Comparison of ENCODE assay signal across 10 mouse cellular contexts in genomic region chr4:49285340-49286196, GRCm38 (mm10).
DNase-seq lines count a peak whose midpoint lies in the region; ATAC-seq lines count a peak whose summit lies in the region.
"Had no signal": no experiment of that assay in that cellular context is flagged by ENCODE, and none has a peak within 500 bp of the region (broad histone marks: within the 10 kb centered on the region; RNA-seq: fewer than 3 reads in every experiment).

No protein-coding gene starts in this region.

- no peak overlapping the region for H3K4me2 ChIP-seq in intestine, embryonic 14.5 days (ENCODE audit: low read length)
- no peak overlapping the region for H3K4me2 ChIP-seq in intestine, embryonic 15.5 days (replicated peaks)
- H3K4me2 ChIP-seq in hindbrain, embryonic 16.5 days (ENCODE audit: low read length), result no peak overlapping the region; the same call in 1 of the 2 replicates
- H3K4me2 ChIP-seq: limb, embryonic 12.5 days had no signal

- H3K4me3 ChIP-seq in intestine, embryonic 14.5 days (ENCODE audit: low read depth, low read length), result no peak overlapping the region
- no peak overlapping the region for H3K4me3 ChIP-seq in intestine, embryonic 15.5 days (replicated peaks)
- H3K4me3 ChIP-seq in hindbrain, embryonic 16.5 days (ENCODE audit: low read length), result no peak overlapping the region
- H3K4me3 ChIP-seq: limb, embryonic 12.5 days had no signal

- H3K4me1 ChIP-seq in intestine, embryonic 14.5 days (replicated peaks; ENCODE audit: control insufficient read depth, insufficient read depth, low read length), result 0 out of 2 replicates have a peak, but pooled peaks cover 3% of the 10 kb centered on the region
- no peaks in the 10 kb centered on the region for H3K4me1 ChIP-seq in intestine, embryonic 15.5 days (replicated peaks)
- H3K4me1 ChIP-seq in hindbrain, embryonic 16.5 days (ENCODE audit: control insufficient read depth, insufficient read depth, low read depth, low read length), result peaks cover 7% of the 10 kb centered on the region

- H3K9ac ChIP-seq in intestine, embryonic 14.5 days (ENCODE audit: low read length), result no peak overlapping the region
- H3K9ac ChIP-seq in intestine, embryonic 15.5 days, result no peak overlapping the region
- no peak overlapping the region for H3K9ac ChIP-seq in hindbrain, embryonic 16.5 days (ENCODE audit: low read depth, low read length)
- H3K9ac ChIP-seq: limb, embryonic 12.5 days had no signal

- H3K27me3 ChIP-seq in intestine, embryonic 14.5 days (replicated peaks; ENCODE audit: control insufficient read depth, insufficient read depth, low read length), result no peaks in the 10 kb centered on the region
- H3K27me3 ChIP-seq in intestine, embryonic 15.5 days (replicated peaks), result no peaks in the 10 kb centered on the region
- no peaks in the 10 kb centered on the region for H3K27me3 ChIP-seq in hindbrain, embryonic 16.5 days (replicated peaks; ENCODE audit: control insufficient read depth, insufficient read depth, low read length)
- H3K27me3 ChIP-seq: limb, embryonic 12.5 days had no signal

- WGBS in intestine, embryonic 14.5 days, result 72% methylated on average over 15 of the region's 15 CpGs
- WGBS in intestine, embryonic 15.5 days, result 72% methylated on average over 15 of the region's 15 CpGs
- WGBS in hindbrain, embryonic 16.5 days, result 54% methylated on average over 15 of the region's 15 CpGs

- no peaks in the 10 kb centered on the region for H3K36me3 ChIP-seq in intestine, embryonic 14.5 days (ENCODE audit: control insufficient read depth, insufficient read depth, low read length)
- no peaks in the 10 kb centered on the region for H3K36me3 ChIP-seq in intestine, embryonic 15.5 days
- H3K36me3 ChIP-seq in hindbrain, embryonic 16.5 days (ENCODE audit: control insufficient read depth, insufficient read depth, low read length), result no peaks in the 10 kb centered on the region
- H3K36me3 ChIP-seq: limb, embryonic 12.5 days had no signal

- no peak for ATAC-seq in intestine, embryonic 14.5 days (replicated peaks; ENCODE audit: low FRiP score, low TSS enrichment, low read depth)
- no peak for ATAC-seq in intestine, embryonic 15.5 days
- peak; percentile 82 for ATAC-seq in hindbrain, embryonic 16.5 days

- no peak for DNase-seq in intestine, embryonic 14.5 days (ENCODE audit: low spot score)
- DNase-seq in spleen, adult 18-20 months, result peak; percentile 6
- DNase-seq in spleen, postnatal 10 days (ENCODE audit: low spot score in 2 of 2), result no peak
- DNase-seq in retina, postnatal 1 day, result peak; percentile 65
- DNase-seq in cerebellum, adult 9-11 months, result no peak
- no peak for DNase-seq in adrenal gland, adult 18-20 months (ENCODE audit: low spot score in 2 of 2)
- DNase-seq: adrenal gland, postnatal 10 days had no signal

- no peaks in the 10 kb centered on the region for H3K9me3 ChIP-seq in intestine, embryonic 14.5 days (ENCODE audit: control insufficient read depth, low read length)
- no peaks in the 10 kb centered on the region for H3K9me3 ChIP-seq in intestine, embryonic 15.5 days
- no peaks in the 10 kb centered on the region for H3K9me3 ChIP-seq in hindbrain, embryonic 16.5 days (ENCODE audit: control insufficient read depth, low read length)

- peak overlapping the region; percentile 11; the same call in 1 of the 2 replicates for H3K27ac ChIP-seq in intestine, embryonic 14.5 days (ENCODE audit: low read depth)
- H3K27ac ChIP-seq in intestine, embryonic 15.5 days, result no peak overlapping the region
- H3K27ac ChIP-seq in hindbrain, embryonic 16.5 days (ENCODE audit: low read depth, low read length), result peak overlapping the region; percentile 46
- H3K27ac ChIP-seq: limb, embryonic 12.5 days had no signal

Comparison
In these comparisons a context has a peak if more than half of its experiments do, and no peak if none do; other contexts are left out.
1. DNase-seq: peak in spleen, adult 18-20 months (2 of 2) and retina, postnatal 1 day (single experiment); none in intestine, embryonic 14.5 days (single experiment), spleen, postnatal 10 days (0 of 2), cerebellum, adult 9-11 months (single experiment) and adrenal gland, adult 18-20 months (0 of 2).